Mouse (Mus musculus) MEL (cell line): ENCODE data around the gene Nr0b2. TPM values are rescaled to one million over a fixed set of nuclear protein-coding genes. Genes with fewer than 3 reads are reported as not detected.
A peak's percentile ranks its signal among the peaks of the same experiment; 100 is the strongest.

Source experiments
- DNase-seq: peaks from one replicate; pipeline ENCODE4 v3.0.0; 2011; ENCODE audit warnings: low read depth, low spot score
- H3K27ac ChIP-seq: 2 replicates; pipeline ENCODE4 v1.5.1; 2012; ENCODE audit warnings: low read depth, mild to moderate bottlenecking, control low read depth, low read length, moderate library complexity; ENCODE audit not compliant: control insufficient read depth
- H3K27me3 ChIP-seq, 2 experiments: fragments of 150-350 bp in 1 of 2; sonication (generic) in 1 of 2; 2 replicates each; pipeline ENCODE4 v1.6.1; 2012; ENCODE audit warnings: low read length in 2 of 2, mild to moderate bottlenecking in 2 of 2, improper control_type of control experiment in 1 of 2, moderate library complexity in 1 of 2; ENCODE audit not compliant: insufficient read depth in 2 of 2, control insufficient read depth in 1 of 2
- H3K36me3 ChIP-seq, 2 experiments: 2 replicates each; pipeline ENCODE4 v1.6.1; 2012 to 2014; ENCODE audit warnings: low read length in 2 of 2, improper control_type of control experiment in 1 of 2, inconsistent platforms in 1 of 2, mild to moderate bottlenecking in 1 of 2; ENCODE audit not compliant: insufficient read depth in 2 of 2, control insufficient read depth in 1 of 2
- H3K4me1 ChIP-seq, 2 experiments: fragments of 150-350 bp in 1 of 2; sonication (generic) in 1 of 2; 2 replicates each; pipeline ENCODE4 v1.6.1; 2012; ENCODE audit warnings: low read length in 2 of 2, improper control_type of control experiment in 1 of 2, mild to moderate bottlenecking in 1 of 2; ENCODE audit not compliant: insufficient read depth in 2 of 2, control insufficient read depth in 1 of 2
- H3K4me3 ChIP-seq, 2 experiments: fragments of 150-350 bp in 1 of 2; sonication (generic) in 1 of 2; 2 replicates each; pipeline ENCODE4 v1.5.1; 2012; ENCODE audit warnings: low read depth in 2 of 2, low read length in 2 of 2, mild to moderate bottlenecking in 2 of 2, moderate library complexity in 2 of 2, control low read depth in 1 of 2, improper control_type of control experiment in 1 of 2; ENCODE audit not compliant: control insufficient read depth in 1 of 2, insufficient read depth in 1 of 2
- H3K79me2 ChIP-seq: 2 replicates; pipeline ENCODE4 v1.6.1; 2012; ENCODE audit warnings: mild to moderate bottlenecking, low read length, moderate library complexity; ENCODE audit not compliant: control insufficient read depth, poor library complexity, insufficient read depth
- H3K9ac ChIP-seq: 2 replicates; pipeline ENCODE4 v1.6.1; 2012; ENCODE audit warnings: low read depth, mild to moderate bottlenecking, control low read depth, low read length, moderate library complexity; ENCODE audit not compliant: control insufficient read depth, poor library complexity, severe bottlenecking
- H3K9me3 ChIP-seq: fragments of 150-350 bp; sonication (generic); replicated peaks from 2 replicates; pipeline ENCODE4 v1.6.1; 2012; ENCODE audit warnings: mild to moderate bottlenecking, low read length, improper control_type of control experiment, moderate library complexity; ENCODE audit not compliant: insufficient read depth
- E2F4 ChIP-seq: IDR thresholded peaks from 2 replicates; pipeline ENCODE4 v1.6.1; 2011; ENCODE audit warnings: low read depth, low read length, improper control_type of control experiment, borderline replicate concordance
- ETS1 ChIP-seq: IDR thresholded peaks from 2 replicates; pipeline ENCODE4 v1.6.1; 2012; ENCODE audit warnings: low read depth, mild to moderate bottlenecking, inconsistent platforms, low read length, improper control_type of control experiment, moderate library complexity
- GABPA ChIP-seq: IDR thresholded peaks from 2 replicates; pipeline ENCODE4 v1.6.1; 2012; ENCODE audit warnings: low read depth, mild to moderate bottlenecking, inconsistent platforms, low read length, improper control_type of control experiment, moderate library complexity
- HCFC1 ChIP-seq: IDR thresholded peaks from 2 replicates; pipeline ENCODE4 v1.6.1; 2012; ENCODE audit warnings: low read depth, mild to moderate bottlenecking, inconsistent platforms, low read length, improper control_type of control experiment, moderate library complexity
- JUND ChIP-seq: IDR thresholded peaks from 2 replicates; pipeline ENCODE4 v1.6.1; 2011; ENCODE audit warnings: low read depth, mild to moderate bottlenecking, improper control_type of control experiment, low read length
- MAFK ChIP-seq: IDR thresholded peaks from 2 replicates; pipeline ENCODE4 v1.6.1; 2011; ENCODE audit warnings: low read depth, mild to moderate bottlenecking, low read length, improper control_type of control experiment, borderline replicate concordance
- MAZ ChIP-seq: IDR thresholded peaks from 2 replicates; pipeline ENCODE4 v1.6.1; 2012; ENCODE audit warnings: low read depth, mild to moderate bottlenecking, inconsistent platforms, low read length, improper control_type of control experiment
- MEF2A ChIP-seq: IDR thresholded peaks from 2 replicates; pipeline ENCODE4 v1.6.1; 2014; ENCODE audit warnings: low read depth, mild to moderate bottlenecking, inconsistent platforms, low read length, improper control_type of control experiment; ENCODE audit not compliant: poor library complexity, insufficient replicate concordance, severe bottlenecking; ENCODE audit errors: extremely low read depth
- MXI1 ChIP-seq: IDR thresholded peaks from 2 replicates; pipeline ENCODE4 v1.6.1; 2011; ENCODE audit warnings: mild to moderate bottlenecking, low read depth, low read length, improper control_type of control experiment
- MYB ChIP-seq: IDR thresholded peaks from 2 replicates; pipeline ENCODE4 v1.6.1; 2011; ENCODE audit warnings: mild to moderate bottlenecking, low read depth, low read length, improper control_type of control experiment
- NRF1 ChIP-seq: IDR thresholded peaks from 2 replicates; pipeline ENCODE4 v1.6.1; 2014; ENCODE audit warnings: low read depth, mild to moderate bottlenecking, inconsistent platforms, low read length, improper control_type of control experiment, moderate library complexity; ENCODE audit not compliant: poor library complexity, insufficient read depth, severe bottlenecking
- POLR2A ChIP-seq, 2 experiments: IDR thresholded peaks; 2 replicates each; pipeline ENCODE4 v1.6.1; 2011 to 2012; ENCODE audit warnings: low read length in 2 of 2, mild to moderate bottlenecking in 2 of 2, control low read depth in 1 of 2, improper control_type of control experiment in 1 of 2, low read depth in 1 of 2, moderate library complexity in 1 of 2; ENCODE audit not compliant: control insufficient read depth in 1 of 2, insufficient read depth in 1 of 2, poor library complexity in 1 of 2
- SIN3A ChIP-seq: IDR thresholded peaks from 2 replicates; pipeline ENCODE4 v1.6.1; 2012; ENCODE audit warnings: low read length, improper control_type of control experiment, inconsistent platforms
- TBP ChIP-seq: IDR thresholded peaks from 2 replicates; pipeline ENCODE4 v1.8.0; 2011; ENCODE audit warnings: low read depth, low read length, improper control_type of control experiment
- USF1 ChIP-seq: IDR thresholded peaks from 2 replicates; pipeline ENCODE4 v1.6.1; 2014; ENCODE audit warnings: low read depth, mild to moderate bottlenecking, inconsistent platforms, low read length, improper control_type of control experiment, moderate library complexity
- ZC3H11A ChIP-seq: IDR thresholded peaks from 2 replicates; pipeline ENCODE4 v1.6.1; 2012; ENCODE audit warnings: low read depth, mild to moderate bottlenecking, inconsistent platforms, low read length, improper control_type of control experiment
- polyA plus RNA-seq, 2 experiments: library from polyadenylated mRNA; stranded (reverse) in 1 of 2; unstranded in 1 of 2; fragments of >175 nt in 1 of 2; fragments of >200 nt in 1 of 2; gene quantifications; 2 replicates each; pipeline versions ENCODE4 v1.2.1 to v1.2.4; 2012; ENCODE audit warnings: low replicate concordance in 2 of 2, low read depth in 1 of 2; ENCODE audit not compliant: insufficient read length in 2 of 2, insufficient read depth in 1 of 2, missing spikeins in 1 of 2
- total RNA-seq: library from RNA; depleted of rRNA; stranded (reverse); fragments of 300-350 nt; gene quantifications from 2 replicates; pipeline ENCODE4 v1.2.3, GENCODE M21; 2012

Nr0b2 gene
- total and polyA plus RNA-seq, 3 experiments, result 0.10 TPM; not detected in 2

DNA sequence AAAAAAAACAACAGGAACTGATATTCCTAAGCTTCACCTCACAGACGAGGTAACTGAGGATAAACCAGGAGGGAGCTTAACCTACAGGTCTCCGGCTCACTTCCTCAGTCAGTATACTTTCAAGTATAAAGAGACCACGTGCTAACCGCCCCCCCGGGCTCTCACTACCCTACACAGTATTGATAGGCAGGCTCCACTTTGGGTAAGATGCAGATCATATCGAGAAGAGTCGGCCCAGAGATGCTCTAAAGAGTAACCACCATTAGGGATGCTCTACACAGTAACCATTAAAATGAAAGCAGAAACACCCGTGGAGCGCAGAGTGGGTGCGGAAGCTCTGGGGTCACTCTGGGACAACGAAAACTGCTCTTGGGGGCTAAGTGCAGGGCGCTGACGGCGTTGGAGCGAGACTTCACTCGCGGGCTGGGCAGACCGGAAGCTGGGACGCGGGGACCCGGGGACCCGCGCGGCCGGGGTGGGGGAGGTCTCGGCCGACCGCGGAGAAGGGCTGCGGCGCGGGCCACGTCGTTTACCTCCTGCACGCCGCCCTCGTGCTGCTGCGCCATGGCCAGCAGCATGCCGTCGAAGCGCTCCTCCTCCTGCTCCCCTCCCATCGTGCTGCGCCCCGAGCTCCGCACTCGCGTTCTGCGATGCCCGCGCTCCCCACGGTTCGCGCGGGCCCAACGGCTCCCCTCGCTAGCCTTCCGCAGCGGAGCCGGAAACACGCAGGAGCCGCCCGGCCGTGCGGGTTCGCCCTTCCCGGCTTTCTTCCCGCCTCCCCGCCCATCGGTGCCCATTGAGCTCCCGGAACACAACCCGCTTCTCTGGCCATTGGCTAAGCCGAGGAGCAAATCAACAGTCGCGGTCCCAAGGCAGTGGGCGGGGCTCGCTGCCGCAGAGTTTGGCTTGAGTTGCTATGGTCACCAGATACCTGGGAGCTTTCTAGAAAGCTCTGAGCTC, 7.6 kb upstream of the Nr0b2 start, which contains the start of gene Nudc (continued):
- TF ChIP-seq MEF2A, result no peak
- no peak for TF ChIP-seq MAFK
- TF ChIP-seq JUND, result no peak
- peak; percentile 85; the same call in 1 of the 2 replicates for TF ChIP-seq SIN3A
- TF ChIP-seq, all 39 proteins: peak for 15

DNA sequence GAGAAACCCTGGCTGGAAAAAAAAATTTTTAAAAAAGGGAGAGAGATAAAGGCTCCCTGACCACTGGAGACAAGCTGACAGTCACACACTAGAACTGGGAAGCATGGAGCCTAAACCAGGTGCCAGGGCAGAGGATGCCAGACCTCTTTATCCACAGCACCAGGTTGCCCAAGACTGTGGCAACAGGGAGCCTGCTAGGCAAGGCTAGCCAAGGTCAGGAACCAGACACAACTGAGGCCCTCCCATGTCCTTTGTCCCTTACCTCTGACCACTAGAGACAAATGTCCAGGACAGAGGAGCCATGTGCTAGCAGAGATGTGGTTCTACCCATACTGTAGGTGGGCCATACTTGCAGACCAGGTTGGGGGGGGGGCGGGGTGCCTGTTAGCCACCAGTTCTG, 1.1 kb upstream of the Nr0b2 start:
- Histone ChIP-seq H3K36me3 (peaks cover 0 to 4% of the 10 kb centered on the region in 2 experiments; a peak in 2 of 4 replicates), H3K27ac (no peak overlapping the region), H3K9ac (no peak overlapping the region), H3K9me3 (no peaks in the 10 kb centered on the region), H3K27me3 (peaks cover 3 to 4% of the 10 kb centered on the region in 2 experiments; a peak in 2 of 4 replicates), H3K79me2 (no peaks in the 10 kb centered on the region), H3K4me3 (no peak overlapping the region), H3K4me1 (peaks cover 3 to 8% of the 10 kb centered on the region in 2 experiments)
- TF ChIP-seq HCFC1, result no peak
- TF ChIP-seq MYB, result no peak
- no peak for TF ChIP-seq GABPA
- no peak for TF ChIP-seq MXI1
- TF ChIP-seq MAZ, result no peak
- DNase-seq, result no peak

DNA sequence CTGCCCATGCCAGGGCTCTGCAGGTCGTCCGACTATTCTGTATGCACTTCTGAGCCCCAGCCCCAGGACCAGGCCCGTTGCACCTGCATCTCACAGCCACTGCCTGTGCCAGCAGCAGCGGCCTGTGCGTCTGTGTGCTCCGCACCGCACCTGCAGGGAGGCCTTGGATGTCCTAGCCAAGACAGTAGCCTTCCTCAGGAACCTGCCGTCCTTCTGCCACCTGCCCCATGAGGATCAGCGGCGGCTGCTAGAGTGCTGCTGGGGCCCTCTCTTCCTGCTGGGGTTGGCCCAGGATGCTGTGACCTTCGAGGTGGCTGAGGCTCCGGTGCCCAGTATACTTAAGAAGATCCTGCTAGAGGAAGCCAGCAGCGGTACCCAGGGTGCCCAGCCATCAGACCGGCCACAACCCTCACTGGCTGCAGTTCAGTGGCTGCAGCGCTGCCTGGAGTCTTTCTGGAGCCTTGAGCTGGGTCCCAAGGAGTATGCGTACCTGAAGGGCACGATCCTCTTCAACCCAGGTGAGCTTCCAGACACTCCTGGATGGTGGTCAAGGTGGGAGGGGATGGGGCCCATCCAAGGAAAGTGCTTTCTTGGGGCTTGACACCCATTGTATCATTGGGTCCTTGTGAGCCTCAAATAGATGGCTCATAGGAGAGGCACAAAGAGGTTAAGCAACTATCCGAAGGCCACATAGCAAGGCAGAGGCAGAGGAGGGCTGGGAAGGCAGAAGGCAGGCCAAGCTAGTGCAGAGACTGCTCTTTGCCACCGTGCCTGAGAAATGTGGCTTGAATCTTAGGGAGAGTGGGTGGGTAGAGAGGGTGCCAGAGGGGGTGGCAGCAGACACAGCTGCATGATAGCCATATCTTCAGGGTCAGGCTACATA, 513 bp downstream of the Nr0b2 start:
- H3K27ac ChIP-seq, result no peak overlapping the region
- H3K9ac ChIP-seq, result no peak overlapping the region

More for the DNA sequence above, 513 bp downstream of the Nr0b2 start:
- peaks cover 8% of the 10 kb centered on the region in 2 experiments for H3K27me3 ChIP-seq
- no peaks in the 10 kb centered on the region for H3K79me2 ChIP-seq
- H3K4me3 ChIP-seq, result no peak overlapping the region
- DNase-seq, result no peak
- peaks cover 3 to 8% of the 10 kb centered on the region in 2 experiments for H3K4me1 ChIP-seq
- TF ChIP-seq USF1 (no peak), SIN3A (no peak), ETS1 (no peak), POLR2A (IDR thresholded peaks at IDR 0.05; ENCODE audit: control insufficient read depth in 1 of 2, insufficient read depth in 1 of 2, low read depth in 1 of 2, low read length in 2 of 2, poor library complexity in 1 of 2) (no peak), JUND (no peak), MAFK (no peak), NRF1 (no peak), E2F4 (no peak), TBP (no peak), MEF2A (no peak), ZC3H11A (no peak)
- H3K9me3 ChIP-seq, result no peaks in the 10 kb centered on the region
- peaks cover 0 to 4% of the 10 kb centered on the region in 2 experiments; a peak in 2 of 4 replicates for H3K36me3 ChIP-seq
